Mouse (Mus musculus) erythroblast, adult 5-6 weeks (primary cell): Measurements from ENCODE around the gene Ndufb7. TPM values are rescaled to one million over a fixed set of nuclear protein-coding genes. Genes with fewer than 3 reads are reported as not detected.
"Not testable (repeated sequence)": the region's sequence is repeated elsewhere in the genome, so short reads cannot be mapped to it uniquely, and the experiment has no call there.

ENCODE experiments used
- ATAC-seq: replicated peaks from 2 replicates; pipeline ENCODE4 v1.8.0; 2016; ENCODE audit warnings: moderate number of reproducible peaks, mild to moderate bottlenecking, moderate TSS enrichment, inconsistent platforms; ENCODE audit not compliant: poor library complexity, low FRiP score, severe bottlenecking
- total RNA-seq, 2 experiments: library from RNA; stranded (forward) in 1 of 2; stranded (reverse) in 1 of 2; fragments of 150-400 nt in 1 of 2; fragments of 200-764, 138-1000 nt in 1 of 2; gene quantifications; 2 replicates each; pipeline versions ENCODE4 v1.2.3 to v1.2.4; 2015 to 2017; ENCODE audit warnings: low replicate concordance in 2 of 2

Gene Ndufb7
- 49.8 and 57.9 TPM in 2 replicates for total RNA-seq (2015; ENCODE audit: low replicate concordance)
- total RNA-seq (2017; ENCODE audit: low replicate concordance): 59.0 and 89.2 TPM in 2 replicates

- peak; percentile 78 for ATAC-seq
Measured at GRCm38 (mm10) chr8:83566469-83567395, at the start of gene Ndufb7. Gene Ndufb7 (plus strand): TSS chr8:83566671.

DNA sequence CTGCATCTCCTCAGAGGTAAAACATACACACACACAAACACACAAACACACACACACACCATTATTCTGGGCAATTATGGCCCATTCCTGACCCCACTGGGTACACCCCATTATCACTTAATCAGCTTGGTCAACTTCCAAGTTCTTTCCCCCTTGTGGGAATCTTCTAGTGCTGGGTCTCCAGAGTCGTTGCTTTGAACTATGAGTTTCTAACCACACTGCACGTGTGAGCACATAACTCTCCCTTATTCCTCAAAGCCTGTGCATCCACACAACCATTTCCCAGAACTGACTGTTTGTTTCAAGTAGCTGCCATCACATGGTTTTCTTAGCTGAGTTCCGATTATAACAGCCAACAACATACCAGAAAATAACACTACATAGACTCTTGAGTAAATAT, 46.0 kb upstream of the Ndufb7 start:
- ATAC-seq: no peak

DNA sequence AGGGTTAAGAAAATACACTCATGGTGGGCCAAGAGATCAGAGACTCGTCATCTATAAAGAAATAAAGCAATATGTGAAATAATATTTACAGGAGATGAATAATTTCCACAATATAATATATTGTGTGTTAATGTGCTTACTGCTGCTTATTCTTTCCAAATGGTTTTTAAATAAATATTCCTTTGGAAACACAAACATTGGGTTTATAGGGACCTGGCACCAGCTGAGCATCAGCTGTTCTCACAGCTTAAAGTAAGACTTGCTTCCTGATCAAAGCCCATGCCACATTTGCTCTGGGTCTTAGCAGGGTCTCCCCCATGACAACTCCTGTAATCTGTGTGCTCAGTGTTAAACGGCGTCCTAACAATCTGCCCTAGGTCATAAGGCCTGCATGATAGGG, 45.6 kb upstream of the Ndufb7 start:
- not testable (repeated sequence) for ATAC-seq

- ATAC-seq: no peak
Measured at GRCm38 (mm10) chr8:83521310-83521709, 45.2 kb upstream of the Ndufb7 start.

GRCm38 (mm10) chr8:83534802-83535201, 31.7 kb upstream of the Ndufb7 start:
- ATAC-seq: no peak

DNA sequence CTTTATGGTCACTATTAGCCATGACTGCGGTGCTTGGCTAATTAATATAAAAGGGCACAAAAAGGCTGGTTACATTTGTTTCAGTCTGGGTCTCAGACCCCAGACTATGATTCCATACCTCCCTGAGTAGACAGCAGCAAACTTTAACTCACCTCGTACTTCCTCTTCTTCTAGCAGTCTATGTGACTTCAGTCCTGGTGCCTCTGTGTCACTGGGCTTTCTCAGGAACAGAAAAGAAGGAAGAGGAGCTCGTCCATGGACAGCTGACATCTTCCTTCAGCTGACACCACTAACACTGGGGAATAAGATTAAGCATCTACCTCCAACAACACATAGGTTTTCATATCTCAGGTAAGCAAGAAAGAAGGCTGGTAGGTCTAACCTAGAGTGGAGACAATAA, 30.7 kb upstream of the Ndufb7 start, which contains the start of gene Olfr370:
Olfr370 (plus strand) TSS at position 45 of the 400 bp plus-strand sequence.
- ATAC-seq: no peak

DNA sequence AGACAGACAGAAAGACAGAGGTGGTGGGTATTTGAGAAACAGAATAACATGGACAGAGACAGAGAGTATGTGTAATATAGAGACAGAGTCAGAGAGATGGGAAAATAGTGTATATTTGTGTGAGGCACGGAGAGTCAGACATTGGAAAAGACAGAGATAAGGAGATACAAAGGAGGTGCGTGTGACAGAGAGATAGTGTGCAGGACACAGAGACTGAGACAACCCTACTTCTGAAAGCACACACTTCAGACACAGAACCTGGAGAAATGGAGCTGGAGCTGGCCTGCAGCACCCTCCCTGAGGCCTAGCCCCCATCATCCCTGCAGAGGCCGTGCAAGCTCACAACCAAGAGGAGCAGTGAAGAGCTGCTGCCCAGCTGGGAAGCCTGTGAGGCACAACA, 3.8 kb upstream of the Ndufb7 start:
- no peak for ATAC-seq

DNA sequence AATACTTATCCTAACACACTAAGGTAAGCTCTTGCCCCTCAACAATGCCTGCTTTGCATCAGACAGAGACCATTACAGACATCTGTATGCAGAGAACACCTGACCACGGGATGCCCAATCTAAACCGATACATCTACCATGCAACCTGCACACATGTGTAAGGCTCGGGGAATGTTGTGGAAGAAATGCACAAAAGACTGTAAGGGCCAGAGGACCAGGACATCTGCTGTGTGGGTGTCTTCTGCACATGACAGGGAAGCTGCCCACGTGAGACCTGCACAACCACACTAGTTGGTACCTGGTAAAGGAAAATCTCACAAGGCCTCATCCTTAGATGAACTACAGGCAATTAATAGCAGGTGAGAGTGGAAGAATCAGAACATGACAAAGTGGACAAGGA, 3.2 kb upstream of the Ndufb7 start:
- no peak for ATAC-seq

DNA sequence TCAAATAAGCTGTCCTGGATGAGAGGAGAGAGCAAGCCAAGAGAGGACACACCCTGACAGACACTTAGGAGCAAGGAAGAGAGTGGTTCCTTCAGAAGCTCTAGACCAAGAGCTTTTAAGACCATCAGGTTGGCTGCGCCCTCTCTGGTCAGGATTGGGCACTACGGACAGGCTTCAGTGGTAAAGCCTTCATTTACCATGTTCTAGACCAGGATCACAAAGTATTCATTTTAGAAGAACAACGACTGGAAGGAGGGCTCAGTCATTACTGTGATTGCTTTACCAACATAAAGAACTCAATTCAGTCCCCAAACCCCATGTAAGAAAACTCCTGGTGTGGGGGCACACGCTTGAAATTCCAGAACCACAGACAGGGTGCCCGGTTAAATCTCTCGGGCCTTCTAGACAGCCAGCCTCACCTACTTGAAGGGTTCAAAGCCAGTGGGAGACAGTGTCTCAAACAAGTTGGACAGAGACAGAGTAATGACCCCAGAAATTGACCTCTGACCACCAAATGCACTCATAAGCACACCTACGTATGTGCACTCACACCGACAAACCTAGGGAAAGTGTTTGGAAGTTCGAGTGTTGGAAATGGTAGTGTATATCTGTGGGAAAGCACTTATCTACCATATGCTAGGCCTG, 618 bp upstream of the Ndufb7 start:
- peak; percentile 78 for ATAC-seq

GRCm38 (mm10) chr8:83567668-83568067, 1.2 kb downstream of the Ndufb7 start:
- ATAC-seq: no peak

- no peak for ATAC-seq
Measured at GRCm38 (mm10) chr8:83568128-83568527, 1.7 kb downstream of the Ndufb7 start.

DNA sequence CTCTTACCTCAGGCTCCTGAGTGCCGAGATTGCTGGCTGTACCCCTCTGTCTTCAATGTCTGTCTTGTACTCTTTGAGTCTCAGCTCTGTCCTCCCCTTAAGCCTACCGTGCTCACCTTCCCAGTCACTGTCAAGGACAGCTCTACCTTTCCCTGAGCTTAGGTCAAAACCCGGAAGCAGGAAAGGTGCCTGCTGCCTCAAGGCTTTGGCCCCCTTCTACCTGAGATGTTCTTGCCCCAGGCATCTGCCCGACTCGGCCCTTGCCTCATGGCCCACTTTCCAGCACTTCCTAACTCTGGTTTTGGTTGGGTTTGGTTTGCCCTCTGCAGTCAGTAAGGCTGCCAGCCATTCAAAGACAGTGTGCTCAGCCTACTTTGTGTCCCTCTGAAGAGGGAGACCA, 2.3 kb downstream of the Ndufb7 start:
- no peak for ATAC-seq

- no peak for ATAC-seq
Measured at GRCm38 (mm10) chr8:83569165-83569564, 2.7 kb downstream of the Ndufb7 start.

GRCm38 (mm10) chr8:83570272-83571000, 4.0 kb downstream of the Ndufb7 start:
- ATAC-seq: no peak

DNA sequence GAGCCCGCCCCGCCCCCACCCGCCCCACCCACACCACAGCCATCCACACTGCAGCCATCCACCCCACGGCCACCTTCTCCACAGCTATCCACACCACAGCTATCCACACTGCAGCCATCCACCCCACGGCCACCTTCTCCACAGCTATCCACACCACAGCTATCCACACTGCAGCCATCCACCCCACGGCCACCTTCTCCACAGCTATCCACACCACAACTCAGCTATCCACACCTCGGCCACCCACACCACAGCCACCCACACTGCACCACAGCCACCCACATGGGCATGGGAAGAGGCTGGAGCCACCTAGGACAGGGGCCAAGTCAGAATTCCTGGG, 4.5 kb downstream of the Ndufb7 start:
- ATAC-seq: not testable (repeated sequence)

GRCm38 (mm10) chr8:83571791-83572190, 5.3 kb downstream of the Ndufb7 start:
- ATAC-seq: no peak

DNA sequence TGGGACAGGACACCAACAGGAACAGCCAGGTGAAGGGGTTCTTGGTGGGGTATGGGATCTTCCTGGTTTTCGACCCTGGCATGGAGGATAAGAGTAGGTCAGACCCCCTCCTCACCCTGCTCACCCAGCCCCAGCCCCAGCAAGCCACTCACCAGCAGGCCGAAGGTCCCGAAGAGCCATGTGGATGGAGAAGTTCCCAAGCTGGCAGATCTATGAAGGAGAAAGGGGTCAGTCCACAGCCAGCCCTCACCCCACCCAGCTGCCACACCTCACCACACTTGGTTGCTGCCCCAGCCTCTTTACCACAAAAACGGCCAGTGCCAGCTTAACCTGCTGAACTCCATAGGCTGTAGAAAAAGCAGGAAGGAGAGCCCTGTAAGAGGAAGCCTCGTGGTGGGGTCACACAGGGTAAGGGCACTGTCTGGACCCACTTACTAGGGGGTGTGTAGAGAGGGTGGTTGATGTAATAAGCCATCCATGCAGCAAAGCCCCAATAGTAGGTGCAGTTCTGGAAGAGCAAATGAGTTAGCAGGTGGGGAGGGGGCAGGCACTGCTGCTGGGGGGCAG, 5.9 kb downstream of the Ndufb7 start:
- ATAC-seq: no peak

DNA sequence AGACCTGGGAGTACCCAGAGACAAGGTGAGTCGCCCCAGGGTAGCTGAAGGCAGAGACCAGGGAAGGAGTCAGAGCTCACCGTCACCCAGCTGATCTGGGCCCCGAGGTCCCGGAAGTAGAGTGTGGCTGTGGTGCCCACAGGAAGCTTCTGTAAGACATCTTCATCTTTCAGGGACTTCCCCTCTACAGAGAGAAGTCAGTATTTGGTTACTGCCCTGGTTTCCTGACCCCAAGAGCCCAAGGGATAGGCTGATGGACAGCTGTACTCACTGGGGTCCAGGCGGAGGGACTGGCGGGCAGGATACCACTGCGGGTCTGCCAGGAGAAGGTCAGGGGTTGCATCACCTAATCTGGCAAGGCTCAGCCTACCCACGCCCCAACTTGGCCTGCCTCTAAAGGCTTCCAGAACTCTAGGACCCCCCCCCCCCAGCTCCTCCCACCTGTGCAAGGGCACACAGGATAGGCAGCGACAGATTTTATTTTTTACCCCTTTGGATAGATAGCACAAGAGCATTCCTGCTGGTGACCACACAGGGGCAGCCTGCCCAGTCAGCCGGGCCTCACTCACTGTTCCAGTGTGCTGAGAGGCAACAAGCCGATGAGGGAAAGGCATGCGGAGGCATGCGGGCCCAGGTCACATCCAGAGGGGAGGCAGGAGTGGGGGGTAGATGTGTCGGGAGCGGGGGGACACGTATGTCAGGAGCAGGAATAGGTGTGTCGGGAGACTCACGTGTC, 6.8 kb downstream of the Ndufb7 start:
- no peak for ATAC-seq

DNA sequence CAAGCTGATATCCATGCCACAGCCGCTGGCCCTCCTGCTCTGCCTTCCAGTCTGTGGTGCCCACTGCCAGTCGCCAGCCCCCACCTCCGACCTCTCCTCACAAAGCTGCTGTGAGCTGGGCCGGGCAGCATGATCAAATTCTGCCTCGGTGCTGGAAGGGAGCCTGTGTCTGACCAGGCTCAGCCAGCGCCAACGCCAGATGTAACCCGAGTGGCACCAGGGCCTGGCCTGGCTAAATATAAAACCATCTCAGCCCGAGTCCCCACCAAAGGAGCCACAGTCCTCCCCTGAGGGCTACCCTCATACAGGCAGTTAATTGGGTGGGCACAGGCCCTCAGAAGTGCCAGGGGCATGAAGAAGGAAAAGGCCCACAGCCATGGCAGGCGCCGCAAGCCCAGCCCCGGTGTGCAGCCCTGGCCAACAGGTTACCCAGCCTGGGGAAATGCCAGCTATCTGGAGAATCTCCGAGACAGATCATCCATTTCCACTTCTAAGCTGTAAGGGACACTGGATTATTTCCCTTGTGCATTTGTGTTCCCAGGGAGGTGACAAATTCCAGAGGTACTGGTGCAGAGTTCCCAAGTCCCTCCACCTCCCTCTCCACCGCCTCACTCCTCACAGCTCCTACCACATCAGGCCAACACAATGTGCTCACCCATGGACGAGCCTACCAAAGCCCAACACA, 8.3 kb downstream of the Ndufb7 start:
- ATAC-seq: no peak
